Mouse (Mus musculus): ENCODE results near the gene Rhox12.

Gene Rhox12

DNA sequence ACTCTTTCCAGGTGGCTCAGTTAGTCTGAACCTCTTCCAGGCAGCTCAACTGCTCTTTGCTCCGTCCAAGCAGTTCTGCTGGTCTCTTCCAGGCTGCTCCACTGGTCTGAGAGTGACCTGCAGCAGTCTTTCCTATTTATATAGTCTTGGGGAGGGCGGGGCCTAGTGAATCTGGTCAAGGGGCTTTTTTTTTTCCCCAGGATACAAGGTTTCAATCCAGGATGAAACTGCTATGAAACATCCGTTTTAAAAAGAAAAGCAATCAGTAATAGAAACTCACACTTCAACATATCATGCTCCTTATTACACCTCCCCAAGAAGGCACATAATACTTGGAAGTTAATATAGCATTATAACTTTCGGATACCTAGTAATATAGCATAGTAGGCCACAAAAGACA, at the start of gene Rhox12:
Gene Rhox12, minus strand, starts transcription at position 101 of the 400 bp plus-strand sequence.
- no peak for DNase-seq

DNA sequence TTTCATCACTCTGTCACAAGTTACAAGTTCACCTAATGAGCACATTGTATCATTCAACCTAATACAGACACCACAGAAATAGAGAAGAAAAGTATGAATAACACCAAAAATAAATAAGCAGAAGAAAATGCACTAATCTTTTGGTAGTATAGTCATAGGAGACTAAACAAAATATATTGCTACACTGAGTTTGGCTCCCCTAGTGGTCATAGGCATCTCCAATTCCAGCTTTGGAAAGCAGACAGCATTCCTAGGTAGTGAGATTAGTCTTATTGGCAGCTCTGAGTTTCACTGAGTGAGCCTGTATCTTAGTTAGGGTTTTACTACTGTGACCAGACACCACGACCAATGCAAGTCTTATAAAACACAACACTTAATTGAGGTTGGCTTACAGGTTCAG, 48.4 kb upstream of the Rhox12 start:
- DNase-seq: no peak

DNA sequence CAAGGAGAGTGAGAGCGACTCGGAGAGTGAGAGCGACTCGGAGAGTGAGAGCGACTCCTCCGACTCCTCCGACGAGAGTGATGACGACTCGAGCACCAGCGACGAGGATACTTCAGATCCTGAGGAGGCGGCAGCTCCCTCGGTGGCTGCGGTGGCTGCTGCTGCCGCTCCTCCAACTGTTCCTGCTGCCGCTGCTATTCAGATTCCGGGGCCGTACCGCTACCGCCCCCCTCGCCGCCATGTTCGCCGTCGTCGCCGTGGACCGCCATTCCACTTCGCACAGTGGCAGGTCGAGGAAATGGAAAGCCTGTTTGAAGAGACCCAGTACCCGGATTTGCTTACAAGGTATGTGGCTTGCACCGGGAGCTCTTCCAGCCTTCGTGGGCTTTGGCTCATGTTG, 10.8 kb upstream of the Rhox12 start:
- DNase-seq: no peak

DNA sequence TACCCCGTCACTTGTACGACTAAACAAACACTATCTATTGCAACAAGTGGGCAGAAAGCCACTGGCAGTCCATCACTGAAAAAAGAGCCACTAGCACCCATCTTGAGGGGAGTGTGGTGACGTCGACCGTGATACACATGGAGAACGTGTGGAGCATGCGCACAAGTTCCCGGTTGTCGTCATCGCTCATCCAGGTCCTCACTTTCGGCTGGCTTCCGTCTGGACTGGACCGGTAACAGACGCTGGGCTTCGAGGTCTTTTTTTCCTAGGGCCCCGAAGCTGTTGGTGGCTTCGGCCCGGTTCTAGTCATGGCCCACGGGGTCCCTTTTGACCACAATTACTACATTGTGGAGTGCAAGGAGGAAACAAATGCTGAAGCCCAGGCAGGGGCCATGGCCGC, 10.3 kb upstream of the Rhox12 start, which contains the start of gene Rhox13:
Gene Rhox13, plus strand, starts transcription at position 238 of the 400 bp plus-strand sequence.
- no peak for DNase-seq

DNA sequence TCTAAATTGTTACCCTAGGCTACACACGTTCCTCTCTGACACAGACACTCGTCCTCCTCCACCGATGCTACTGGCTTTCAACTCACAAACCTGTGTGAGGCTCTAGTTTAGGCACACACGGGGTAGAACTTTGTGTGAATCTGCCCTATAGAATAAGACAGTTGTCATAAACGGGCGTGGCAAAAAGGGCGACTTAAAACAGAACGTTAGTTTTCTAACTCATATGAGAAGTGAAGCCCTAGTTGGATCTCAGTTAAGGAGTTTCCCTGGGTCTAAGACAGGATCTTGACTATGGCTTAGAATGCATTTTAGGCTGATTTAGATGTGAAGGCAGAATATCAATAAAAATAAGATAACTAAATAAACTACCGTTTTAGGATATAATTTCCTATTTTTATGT, 25.7 kb downstream of the Rhox12 start, which contains the start of gene Rhox11:
Gene Rhox11, minus strand, starts transcription at position 101 of the 400 bp plus-strand sequence.
- DNase-seq: no peak

DNA sequence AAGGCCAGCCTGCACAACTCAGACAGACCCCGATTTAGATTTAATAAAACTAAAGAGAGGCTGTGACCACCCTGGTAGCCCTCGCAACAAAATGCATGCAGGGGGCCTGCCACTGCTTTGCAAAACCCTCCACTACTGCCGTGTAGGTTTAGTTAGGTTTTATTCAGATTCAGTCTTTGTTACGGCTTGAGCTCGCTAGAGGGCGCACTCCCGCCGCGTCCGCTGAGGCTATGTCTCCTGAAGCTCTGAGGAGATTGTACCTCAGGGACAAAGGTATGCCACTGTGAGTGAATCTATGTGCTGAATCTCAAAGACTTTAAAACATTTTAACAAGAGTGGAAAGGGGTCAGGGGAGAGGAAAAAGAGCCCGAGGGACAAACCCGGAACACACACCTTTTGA, 26.5 kb downstream of the Rhox12 start:
- peak; percentile 36 for DNase-seq

DNA sequence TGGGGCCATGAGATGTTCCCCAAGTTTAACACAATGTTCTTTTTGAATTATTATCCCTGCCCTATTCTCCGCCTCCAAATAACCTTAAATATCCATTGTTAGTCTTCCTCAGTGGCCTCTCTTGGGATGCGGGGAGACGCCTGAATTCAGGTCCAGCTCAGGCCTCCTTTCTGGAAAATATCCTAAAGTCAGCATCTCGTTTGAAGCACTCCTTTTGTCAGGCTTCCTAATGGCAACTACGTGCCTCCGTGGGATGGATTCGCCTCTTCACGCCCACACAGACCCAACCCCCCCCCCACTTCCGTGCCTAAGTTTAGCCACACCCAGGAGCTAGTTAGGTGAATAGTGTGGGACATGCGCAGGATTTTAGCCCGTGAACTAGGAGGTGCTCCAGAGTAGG, 44.5 kb downstream of the Rhox12 start, which contains the start of gene Rhox10:
Gene Rhox10, plus strand, starts transcription at position 301 of the 400 bp plus-strand sequence.
- DNase-seq: no peak

DNA sequence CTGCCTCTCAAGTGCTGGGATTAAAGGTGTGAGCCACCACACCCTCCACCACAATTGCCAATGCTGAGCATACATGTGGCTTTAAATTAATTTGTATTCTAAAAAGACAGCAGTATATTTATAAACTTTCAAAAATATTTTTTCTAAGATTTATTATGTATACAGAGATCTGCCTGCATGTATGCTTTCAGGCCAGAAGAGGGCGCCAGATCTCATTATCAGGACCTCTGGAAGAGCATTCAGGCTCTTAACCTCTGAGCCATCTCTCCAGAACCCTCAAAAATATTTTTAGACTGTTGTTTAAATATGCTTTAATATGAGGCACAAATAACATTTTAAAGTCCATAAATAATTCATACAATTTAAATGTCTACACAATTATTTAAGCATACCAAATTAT, 49.2 kb downstream of the Rhox12 start:
- no peak for DNase-seq

Data from right cerebral cortex, postnatal 25 days (tissue).